Mouse (Mus musculus): ENCODE data around the gene Rfxap. TPM values are rescaled to one million over a fixed set of nuclear protein-coding genes. Genes with fewer than 3 reads are reported as not detected.

Rfxap gene
- total and polyA plus RNA-seq, 3 experiments = 9.9 to 97.5 (median 60.2) TPM

DNA sequence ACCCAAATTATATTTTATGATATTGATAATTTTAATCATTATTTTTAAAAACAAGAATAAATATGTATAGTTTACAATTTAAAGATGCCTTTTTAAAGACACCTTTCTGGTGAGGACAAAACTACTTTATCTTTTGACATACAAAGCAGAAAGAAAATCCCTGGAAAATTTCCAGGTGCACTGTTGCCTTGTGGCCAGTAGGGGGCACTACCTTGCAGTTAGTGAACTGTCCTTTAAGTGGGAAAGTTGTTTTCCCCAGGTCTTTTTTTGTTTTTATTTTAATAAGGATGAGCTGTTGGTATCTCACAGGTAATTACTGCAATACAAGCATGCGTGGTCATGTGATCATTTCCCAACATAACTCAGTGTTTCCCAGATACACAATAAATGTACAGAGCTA, 11.8 kb downstream of the Rfxap start:
- H3K9me3 ChIP-seq (replicated peaks) = peaks cover 10% of the 10 kb centered on the region
- ATAC-seq (ENCODE audit: extremely low read depth, insufficient number of reproducible peaks, low FRiP score, poor library complexity, severe bottlenecking) = no peak
- H3K4me3 ChIP-seq (ENCODE audit: low read depth, low read length) = no peak overlapping the region
- H3K27me3 ChIP-seq (ENCODE audit: insufficient read depth, low read length) = peaks cover 2% of the 10 kb centered on the region; the same call in 1 of the 2 replicates
- H3K36me3 ChIP-seq (replicated peaks) = no peaks in the 10 kb centered on the region
- no peak for DNase-seq (ENCODE audit: low spot score)
- no peaks in the 10 kb centered on the region for H3K4me1 ChIP-seq (ENCODE audit: insufficient read depth, low read depth, low read length)
- no peak for TF ChIP-seq TAL1 (conservative IDR thresholded peaks at IDR 0.05; ENCODE audit: low read depth, low read length)
- no peak for TF ChIP-seq CTCF (IDR thresholded peaks at IDR 0.05; ENCODE audit: low read depth, low read length)
- no peak for TF ChIP-seq GATA1 (IDR thresholded peaks at IDR 0.05; ENCODE audit: borderline replicate concordance, low read length)
- TF ChIP-seq POLR2AphosphoS5 (IDR thresholded peaks at IDR 0.05; ENCODE audit: insufficient replicate concordance, low read depth, low read length) = no peak
- no peak for TF ChIP-seq GATA2 (IDR thresholded peaks at IDR 0.05; ENCODE audit: borderline replicate concordance, low read depth, low read length)

DNA sequence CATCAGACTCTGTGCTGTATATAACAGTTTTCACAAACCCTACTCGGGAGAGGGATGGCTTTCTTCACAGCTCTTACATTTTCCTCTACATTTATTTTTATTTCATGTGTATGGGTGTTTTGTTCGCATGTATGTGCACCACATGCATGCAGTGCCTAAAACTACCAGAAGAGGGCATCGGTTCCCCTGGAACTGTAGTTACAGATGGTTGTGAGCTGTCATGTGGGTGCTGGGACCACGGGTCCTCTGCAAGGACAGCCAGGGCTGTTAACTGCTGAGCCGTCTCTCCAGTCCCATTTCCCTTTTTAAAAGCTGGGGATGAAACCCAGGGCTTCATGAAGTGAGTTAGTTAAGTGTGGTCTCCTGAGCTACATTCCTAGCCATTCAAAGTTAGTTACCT, 12.2 kb downstream of the Rfxap start:
- peaks cover 2% of the 10 kb centered on the region; the same call in 1 of the 2 replicates for H3K27me3 ChIP-seq (ENCODE audit: insufficient read depth, low read length)
- no peak; the same call in 1 of the 2 replicates for TF ChIP-seq CTCF (IDR thresholded peaks at IDR 0.05; ENCODE audit: low read depth, low read length)
- peaks cover 10% of the 10 kb centered on the region for H3K9me3 ChIP-seq (replicated peaks)
- H3K4me1 ChIP-seq (ENCODE audit: insufficient read depth, low read depth, low read length) = no peaks in the 10 kb centered on the region
- no peak overlapping the region for H3K4me3 ChIP-seq (ENCODE audit: low read depth, low read length)
- no peaks in the 10 kb centered on the region for H3K36me3 ChIP-seq (replicated peaks)
- DNase-seq (ENCODE audit: low spot score) (no peak), ATAC-seq (ENCODE audit: extremely low read depth, insufficient number of reproducible peaks, low FRiP score, poor library complexity, severe bottlenecking) (no peak)

DNA sequence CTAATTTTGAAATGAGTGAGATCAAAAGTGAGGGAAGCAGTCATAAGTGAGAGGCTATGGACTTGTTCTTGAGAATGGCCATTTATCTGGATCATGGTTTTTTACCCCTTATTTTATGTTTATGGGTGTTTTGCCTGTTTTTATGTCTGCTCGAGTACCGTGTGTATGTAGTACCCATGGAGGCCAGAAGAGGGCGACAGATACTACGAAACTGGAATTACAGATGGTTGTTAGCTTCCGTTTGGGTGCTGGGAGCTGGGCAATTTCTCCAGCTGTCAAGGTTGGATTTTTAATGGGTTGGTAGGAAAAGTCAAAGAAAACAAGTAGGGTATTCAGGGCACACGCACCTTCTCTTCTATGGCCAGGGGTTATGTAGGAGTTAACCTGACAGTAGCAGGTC, 13.8 kb downstream of the Rfxap start:
- Histone ChIP-seq H3K4me3 (ENCODE audit: low read depth, low read length) (no peak overlapping the region), H3K27me3 (ENCODE audit: insufficient read depth, low read length) (peaks cover 2% of the 10 kb centered on the region; the same call in 1 of the 2 replicates), H3K36me3 (replicated peaks) (no peaks in the 10 kb centered on the region), H3K9me3 (replicated peaks) (peaks cover 10% of the 10 kb centered on the region), H3K4me1 (ENCODE audit: insufficient read depth, low read depth, low read length) (no peaks in the 10 kb centered on the region)
- DNase-seq (ENCODE audit: low spot score) = no peak
- no peak for ATAC-seq (ENCODE audit: extremely low read depth, insufficient number of reproducible peaks, low FRiP score, poor library complexity, severe bottlenecking)
- TF ChIP-seq GATA2 (IDR thresholded peaks at IDR 0.05; ENCODE audit: borderline replicate concordance, low read depth, low read length) (no peak), GATA1 (IDR thresholded peaks at IDR 0.05; ENCODE audit: borderline replicate concordance, low read length) (no peak), TAL1 (conservative IDR thresholded peaks at IDR 0.05; ENCODE audit: low read depth, low read length) (no peak), POLR2AphosphoS5 (IDR thresholded peaks at IDR 0.05; ENCODE audit: insufficient replicate concordance, low read depth, low read length) (no peak), CTCF (IDR thresholded peaks at IDR 0.05; ENCODE audit: low read depth, low read length) (no peak)

DNA sequence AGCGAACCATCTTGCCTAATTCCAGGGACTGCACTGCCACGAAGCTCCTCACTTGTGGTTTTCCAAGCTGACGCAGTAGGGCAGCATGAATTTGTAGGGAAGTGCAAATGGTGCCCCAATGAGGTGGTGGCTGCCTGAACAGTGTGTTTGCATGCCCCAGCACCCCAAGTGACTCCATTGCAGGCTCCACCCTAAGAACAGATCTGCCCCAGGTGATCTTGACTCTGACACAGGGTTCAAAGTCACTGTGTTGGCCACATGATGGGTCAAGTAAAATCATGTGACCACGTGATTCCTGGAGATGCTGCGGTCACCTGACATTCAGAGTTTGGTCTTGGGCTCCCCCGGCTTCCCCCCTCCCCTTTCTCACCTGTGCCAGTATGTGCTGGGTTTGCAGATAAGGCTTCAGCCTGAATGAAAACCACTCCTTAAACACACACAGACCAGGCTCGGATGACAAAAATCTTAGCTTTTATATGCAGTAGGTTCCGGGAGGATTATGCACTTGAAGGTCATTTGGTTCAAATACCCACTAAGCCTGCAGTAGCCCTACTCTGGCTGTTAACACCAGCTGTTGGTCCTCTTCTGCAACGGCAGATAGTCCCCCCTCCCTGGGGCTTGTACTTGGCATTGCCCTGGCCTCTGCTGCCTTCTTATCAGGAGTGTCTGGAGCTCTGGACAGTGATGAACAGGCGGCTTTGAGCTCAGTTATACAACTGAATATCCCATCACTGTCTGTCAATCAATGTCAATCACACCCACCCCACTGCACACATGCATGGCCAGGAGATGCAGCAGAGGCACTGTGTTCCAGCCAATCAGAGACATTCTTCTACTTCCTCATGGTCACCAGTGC, 15.5 kb downstream of the Rfxap start:
- DNase-seq (ENCODE audit: low spot score) (no peak), ATAC-seq (ENCODE audit: extremely low read depth, insufficient number of reproducible peaks, low FRiP score, poor library complexity, severe bottlenecking) (no peak)
- Histone ChIP-seq H3K36me3 (replicated peaks) (no peaks in the 10 kb centered on the region), H3K27me3 (ENCODE audit: insufficient read depth, low read length) (peaks cover 2% of the 10 kb centered on the region; the same call in 1 of the 2 replicates), H3K4me1 (ENCODE audit: insufficient read depth, low read depth, low read length) (no peaks in the 10 kb centered on the region), H3K9me3 (replicated peaks) (peaks cover 10% of the 10 kb centered on the region), H3K4me3 (ENCODE audit: low read depth, low read length) (no peak overlapping the region)
- TF ChIP-seq CTCF (IDR thresholded peaks at IDR 0.05; ENCODE audit: low read depth, low read length) (no peak), POLR2AphosphoS5 (IDR thresholded peaks at IDR 0.05; ENCODE audit: insufficient replicate concordance, low read depth, low read length) (no peak)

DNA sequence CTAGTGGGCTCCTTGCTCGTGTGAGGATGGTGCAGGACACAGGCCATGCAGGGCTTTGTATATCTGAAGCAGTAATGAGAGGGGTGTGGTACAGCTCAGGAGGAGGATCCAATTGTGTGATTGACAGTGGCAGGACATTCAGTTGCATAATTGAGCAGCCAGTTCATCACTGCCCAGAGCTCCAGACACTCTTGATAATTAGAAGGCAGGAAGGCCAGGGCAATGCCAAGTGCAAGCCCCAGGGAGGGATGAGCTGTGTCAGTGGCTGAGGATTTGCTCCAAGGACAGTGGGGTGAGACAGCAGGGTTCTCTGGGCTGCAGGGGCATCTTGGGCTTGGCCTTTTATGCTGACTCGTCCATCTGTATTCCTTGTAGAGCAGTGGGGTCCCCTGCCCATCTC, 17.0 kb downstream of the Rfxap start:
- TF ChIP-seq TAL1 (conservative IDR thresholded peaks at IDR 0.05; ENCODE audit: low read depth, low read length) (no peak), GATA1 (IDR thresholded peaks at IDR 0.05; ENCODE audit: borderline replicate concordance, low read length) (no peak), POLR2AphosphoS5 (IDR thresholded peaks at IDR 0.05; ENCODE audit: insufficient replicate concordance, low read depth, low read length) (no peak), GATA2 (IDR thresholded peaks at IDR 0.05; ENCODE audit: borderline replicate concordance, low read depth, low read length) (no peak), CTCF (IDR thresholded peaks at IDR 0.05; ENCODE audit: low read depth, low read length) (no peak)
- DNase-seq (ENCODE audit: low spot score) (no peak), ATAC-seq (ENCODE audit: extremely low read depth, insufficient number of reproducible peaks, low FRiP score, poor library complexity, severe bottlenecking) (no peak)
- Histone ChIP-seq H3K36me3 (replicated peaks) (no peaks in the 10 kb centered on the region), H3K4me3 (ENCODE audit: low read depth, low read length) (no peak overlapping the region), H3K27me3 (ENCODE audit: insufficient read depth, low read length) (peaks cover 6% of the 10 kb centered on the region; the same call in 1 of the 2 replicates), H3K4me1 (ENCODE audit: insufficient read depth, low read depth, low read length) (no peaks in the 10 kb centered on the region), H3K9me3 (replicated peaks) (peaks cover 10% of the 10 kb centered on the region)

DNA sequence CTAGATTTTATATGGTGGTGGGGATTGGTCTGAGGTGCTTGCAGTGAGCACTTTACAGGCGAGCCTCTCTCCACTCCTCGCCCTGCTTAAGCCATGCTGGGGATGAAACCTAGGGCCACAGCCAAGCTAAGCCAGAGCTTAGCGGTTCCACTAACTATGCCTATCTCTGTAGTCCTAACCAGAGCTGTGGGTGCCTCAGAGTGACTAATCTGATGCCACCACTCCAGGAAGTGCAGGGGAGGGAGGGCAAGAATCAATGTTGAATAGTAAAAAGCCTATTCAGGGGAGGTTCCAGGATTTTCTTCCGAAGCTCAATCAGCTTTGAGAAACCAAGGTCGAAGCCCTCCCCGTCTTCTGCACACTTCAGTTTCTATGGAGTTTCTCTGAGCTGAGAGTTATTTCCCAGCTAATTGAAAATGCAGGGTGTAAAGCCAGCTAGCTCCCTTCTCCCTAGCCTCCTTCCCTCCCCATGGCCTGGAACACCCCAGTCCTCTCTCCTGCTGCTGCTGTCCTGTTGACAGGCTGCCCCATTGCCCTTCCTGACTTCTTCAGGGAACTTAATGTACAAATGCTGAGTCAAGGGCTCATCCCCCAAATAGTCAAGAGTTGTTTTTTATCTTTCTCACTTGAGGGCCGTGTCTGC, 31.5 kb downstream of the Rfxap start:
- ATAC-seq (ENCODE audit: extremely low read depth, insufficient number of reproducible peaks, low FRiP score, poor library complexity, severe bottlenecking) = no peak; the same call in 1 of the 2 replicates
- Histone ChIP-seq H3K9me3 (replicated peaks) (peaks cover 5% of the 10 kb centered on the region; the same call in 1 of the 2 replicates), H3K4me1 (ENCODE audit: insufficient read depth, low read depth, low read length) (no peaks in the 10 kb centered on the region), H3K4me3 (ENCODE audit: low read depth, low read length) (no peak overlapping the region), H3K36me3 (replicated peaks) (no peaks in the 10 kb centered on the region), H3K27me3 (ENCODE audit: insufficient read depth, low read length) (no peaks in the 10 kb centered on the region)
- no peak for TF ChIP-seq TAL1 (conservative IDR thresholded peaks at IDR 0.05; ENCODE audit: low read depth, low read length)
- no peak for TF ChIP-seq POLR2AphosphoS5 (IDR thresholded peaks at IDR 0.05; ENCODE audit: insufficient replicate concordance, low read depth, low read length)
- TF ChIP-seq GATA1 (IDR thresholded peaks at IDR 0.05; ENCODE audit: borderline replicate concordance, low read length) = no peak
- TF ChIP-seq GATA2 (IDR thresholded peaks at IDR 0.05; ENCODE audit: borderline replicate concordance, low read depth, low read length) = no peak
- TF ChIP-seq CTCF (IDR thresholded peaks at IDR 0.05; ENCODE audit: low read depth, low read length) = no peak
- DNase-seq (ENCODE audit: low spot score) = no peak
